Comparison of ENCODE assay signal across 9 mouse cellular contexts in genomic region chrX:104200388-104200735, GRCm38 (mm10). TPM values are rescaled to one million over a fixed set of nuclear protein-coding genes. Genes with fewer than 3 reads are reported as not detected.
DNase-seq lines count a peak whose midpoint lies in the region; ATAC-seq and TF ChIP-seq lines count a peak whose summit lies in the region.
"Had no signal": no experiment of that assay in that cellular context is flagged by ENCODE, and none has a peak within 500 bp of the region (broad histone marks: within the 10 kb centered on the region; RNA-seq: fewer than 3 reads in every experiment).

No protein-coding gene starts in this region.

- TF ChIP-seq CTCF in lung, postnatal 0 days (IDR thresholded peaks at IDR 0.05): no peak

- H3K27me3 ChIP-seq in heart, embryonic 10.5 days (ENCODE audit: insufficient read depth, poor library complexity, severe bottlenecking): peaks cover 64% of the 10 kb centered on the region
- 0 out of 2 replicates have a peak, but pooled peaks cover 3% of the 10 kb centered on the region for H3K27me3 ChIP-seq in forebrain, embryonic 16.5 days (replicated peaks; ENCODE audit: control insufficient read depth, insufficient read depth, low read length)
- H3K27me3 ChIP-seq in kidney, embryonic 15.5 days: peaks cover 64% of the 10 kb centered on the region
- no peaks in the 10 kb centered on the region for H3K27me3 ChIP-seq in lung, postnatal 0 days (replicated peaks; ENCODE audit: insufficient read depth, low read length)
- H3K27me3 ChIP-seq in stomach, embryonic 14.5 days (ENCODE audit: control insufficient read depth, insufficient read depth, low read length): 0 out of 2 replicates have a peak, but pooled peaks cover 6% of the 10 kb centered on the region

- no peak for DNase-seq in heart, embryonic 10.5 days (ENCODE audit: low spot score)
- DNase-seq in heart, postnatal 25 days (ENCODE audit: low spot score): no peak
- peak; percentile 5 to 7 for DNase-seq in adrenal gland, postnatal 4 days (ENCODE audit: low spot score in 2 of 2)
- peak; percentile 12 for DNase-seq in lung, postnatal 0 days (ENCODE audit: low spot score)
- no peak for DNase-seq in gastrocnemius, postnatal 10 days

- H3K27ac ChIP-seq in heart, embryonic 10.5 days: peak overlapping the region; percentile 76
- H3K27ac ChIP-seq in forebrain, embryonic 16.5 days (ENCODE audit: low read length): peak overlapping the region; percentile 96
- H3K27ac ChIP-seq in kidney, embryonic 15.5 days: peak overlapping the region; percentile 32; the same call in 1 of the 2 replicates
- peak overlapping the region; percentile 59 for H3K27ac ChIP-seq in lung, postnatal 0 days (ENCODE audit: low read length)
- H3K27ac ChIP-seq in stomach, embryonic 14.5 days (ENCODE audit: low read length): no peak overlapping the region

- intact Hi-C loops in heart, postnatal 25 days (cut with DNase I): no loop called here

- no peaks in the 10 kb centered on the region; the same call in 1 of the 2 replicates for H3K9me3 ChIP-seq in heart, embryonic 10.5 days
- H3K9me3 ChIP-seq in forebrain, embryonic 16.5 days (ENCODE audit: control insufficient read depth, low read length): no peaks in the 10 kb centered on the region
- H3K9me3 ChIP-seq in kidney, embryonic 15.5 days (replicated peaks): no peaks in the 10 kb centered on the region
- no peaks in the 10 kb centered on the region for H3K9me3 ChIP-seq in lung, postnatal 0 days (ENCODE audit: low read length)
- no peaks in the 10 kb centered on the region for H3K9me3 ChIP-seq in stomach, embryonic 14.5 days (ENCODE audit: control insufficient read depth, low read depth, low read length)

- peak overlapping the region; percentile 76 for H3K9ac ChIP-seq in forebrain, embryonic 16.5 days (replicated peaks; ENCODE audit: low read depth, low read length)
- H3K9ac ChIP-seq in kidney, embryonic 15.5 days: peak overlapping the region; percentile 44
- H3K9ac ChIP-seq in lung, postnatal 0 days (replicated peaks; ENCODE audit: low read depth): no peak overlapping the region
- H3K9ac ChIP-seq in stomach, embryonic 14.5 days (replicated peaks; ENCODE audit: low read depth, low read length): no peak overlapping the region

- TF ChIP-seq EP300 in lung, postnatal 0 days (IDR thresholded peaks at IDR 0.05): no peak

- no peaks in the 10 kb centered on the region for H3K36me3 ChIP-seq in heart, embryonic 10.5 days
- no peaks in the 10 kb centered on the region for H3K36me3 ChIP-seq in forebrain, embryonic 16.5 days (ENCODE audit: control insufficient read depth, insufficient read depth)
- H3K36me3 ChIP-seq in kidney, embryonic 15.5 days: no peaks in the 10 kb centered on the region
- no peaks in the 10 kb centered on the region for H3K36me3 ChIP-seq in lung, postnatal 0 days (ENCODE audit: insufficient read depth, low read length)
- H3K36me3 ChIP-seq in stomach, embryonic 14.5 days (ENCODE audit: control insufficient read depth, insufficient read depth, low read length): no peaks in the 10 kb centered on the region
- H3K36me3 ChIP-seq: G1E had no signal

- no peaks in the 10 kb centered on the region for H3K4me1 ChIP-seq in heart, embryonic 10.5 days
- no peaks in the 10 kb centered on the region for H3K4me1 ChIP-seq in forebrain, embryonic 16.5 days (replicated peaks; ENCODE audit: control insufficient read depth, insufficient read depth, low read length)
- peaks cover 3% of the 10 kb centered on the region; the same call in 1 of the 2 replicates for H3K4me1 ChIP-seq in kidney, embryonic 15.5 days
- H3K4me1 ChIP-seq in lung, postnatal 0 days (ENCODE audit: insufficient read depth, low read depth, low read length): no peaks in the 10 kb centered on the region
- H3K4me1 ChIP-seq in stomach, embryonic 14.5 days (ENCODE audit: control insufficient read depth, insufficient read depth, low read length): no peaks in the 10 kb centered on the region

- ATAC-seq in forebrain, embryonic 16.5 days: peak; percentile 54
- ATAC-seq in kidney, embryonic 15.5 days (replicated peaks; ENCODE audit: low FRiP score): peak; percentile 83
- peak; percentile 63 for ATAC-seq in lung, postnatal 0 days
- no peak for ATAC-seq in stomach, embryonic 14.5 days (ENCODE audit: insufficient number of reproducible peaks, insufficient read depth, low FRiP score, low read depth)

- H3K4me3 ChIP-seq in heart, embryonic 10.5 days: peak overlapping the region; percentile 63
- peak overlapping the region; percentile 61 for H3K4me3 ChIP-seq in forebrain, embryonic 16.5 days (replicated peaks; ENCODE audit: low read length)
- peak overlapping the region; percentile 53 for H3K4me3 ChIP-seq in kidney, embryonic 15.5 days (replicated peaks)
- peak overlapping the region; percentile 45 for H3K4me3 ChIP-seq in lung, postnatal 0 days (ENCODE audit: low read depth, low read length)
- peak overlapping the region; percentile 41 for H3K4me3 ChIP-seq in stomach, embryonic 14.5 days (ENCODE audit: low read depth, low read length)

- peak overlapping the region; percentile 51 for H3K4me2 ChIP-seq in forebrain, embryonic 16.5 days (ENCODE audit: low read length)
- H3K4me2 ChIP-seq in kidney, embryonic 15.5 days: peak overlapping the region; percentile 81
- H3K4me2 ChIP-seq in lung, postnatal 0 days (replicated peaks; ENCODE audit: low read depth, low read length): peak overlapping the region; percentile 60
- peak overlapping the region; percentile 66 for H3K4me2 ChIP-seq in stomach, embryonic 14.5 days (replicated peaks; ENCODE audit: low read depth, low read length)

- 26% methylated on average over 33 of the region's 37 CpGs for WGBS in heart, embryonic 10.5 days
- WGBS in forebrain, embryonic 16.5 days: 16% methylated on average over 9 of the region's 37 CpGs
- 21% methylated on average over 30 of the region's 37 CpGs for WGBS in kidney, embryonic 15.5 days
- 20% methylated on average over 2 of the region's 37 CpGs for WGBS in lung, postnatal 0 days
- 20% methylated on average over 25 of the region's 37 CpGs for WGBS in stomach, embryonic 14.5 days

RNA-seq across cellular contexts. Expression of gene Nexmif, which starts 0.6 kb away (rescaled TPM):
- 0.64 and 0.67 TPM in 2 replicates for polyA plus RNA-seq in heart, embryonic 10.5 days (2016; fragmentation: Nextera tagmentation; extraction: Ambion mirVana)
- total RNA-seq in heart, postnatal 25 days (2021): under 1 TPM; 0.14 to 0.29 TPM
- 10 to 100 TPM; 16.9 to 17.2 TPM for total RNA-seq in adrenal gland, postnatal 4 days (2021)
- polyA plus RNA-seq in forebrain, embryonic 16.5 days (2015; fragmentation: Nextera tagmentation; extraction: Ambion mirVana): 18.1 and 19.4 TPM in 2 replicates
- 1.3 and 1.7 TPM in 2 replicates for polyA plus RNA-seq in kidney, embryonic 15.5 days (2015; fragmentation: Nextera tagmentation; extraction: Ambion mirVana)
- polyA plus RNA-seq in lung, postnatal 0 days (2015; fragmentation: Nextera tagmentation; extraction: Ambion mirVana): 3.6 and 4.2 TPM in 2 replicates
- 0.84 and 1.3 TPM in 2 replicates for polyA plus RNA-seq in stomach, embryonic 14.5 days (2014; fragmentation: Nextera tagmentation; extraction: Ambion mirVana)
- total RNA-seq in gastrocnemius, postnatal 10 days (2021): under 1 TPM; 0.31 to 0.54 TPM
- total RNA-seq: G1E had no signal
- polyA plus RNA-seq: G1E had no signal

Comparison
In these comparisons a context has a peak if more than half of its experiments do, and no peak if none do; other contexts are left out.
1. DNase-seq: peak in adrenal gland, postnatal 4 days (2 of 2) and lung, postnatal 0 days (single experiment); none in heart, embryonic 10.5 days (single experiment), heart, postnatal 25 days (single experiment) and gastrocnemius, postnatal 10 days (single experiment).
2. H3K9ac ChIP-seq: peak in forebrain, embryonic 16.5 days (single experiment) and kidney, embryonic 15.5 days (single experiment); none in lung, postnatal 0 days (single experiment) and stomach, embryonic 14.5 days (single experiment).
3. Peak in every context shown above with its lines, with median percentiles within 50 percentile points of each other: H3K4me3 ChIP-seq and H3K4me2 ChIP-seq.